Mouse (Mus musculus) megakaryocyte, adult 5-6 weeks (primary cell): Measurements from ENCODE around the gene Uhrf1bp1. TPM values are rescaled to one million over a fixed set of nuclear protein-coding genes. Genes with fewer than 3 reads are reported as not detected.

Source experiments
- ATAC-seq: 2 replicates; pipeline ENCODE4 v1.8.0; 2016; ENCODE audit warnings: mild to moderate bottlenecking, inconsistent platforms; ENCODE audit not compliant: poor library complexity, severe bottlenecking
- total RNA-seq, 2 experiments: library from RNA; stranded (forward) in 1 of 2; stranded (reverse) in 1 of 2; fragments of 153-499, 151-499 nt in 1 of 2; fragments of 221-1000, 200-1000 nt in 1 of 2; gene quantifications; 2 replicates each; pipeline versions ENCODE4 v1.2.3 to v1.2.4; 2015 to 2017

Gene Uhrf1bp1
- total RNA-seq, 2 experiments from 2014 or later = 3.0 to 3.5 TPM

GRCm38 (mm10) chr17:27909622-27910500, 53.6 kb downstream of the Uhrf1bp1 start, which contains the start of gene Taf11:
Taf11 (minus strand) TSS chr17:27909844.
- ATAC-seq = 0 out of 2 replicates have a peak, but pooled peaks have one; percentile 13

- no peak for ATAC-seq
Measured at GRCm38 (mm10) chr17:27911371-27911770, 55.1 kb downstream of the Uhrf1bp1 start.

GRCm38 (mm10) chr17:27914742-27915141, 58.5 kb downstream of the Uhrf1bp1 start:
- no peak for ATAC-seq

DNA sequence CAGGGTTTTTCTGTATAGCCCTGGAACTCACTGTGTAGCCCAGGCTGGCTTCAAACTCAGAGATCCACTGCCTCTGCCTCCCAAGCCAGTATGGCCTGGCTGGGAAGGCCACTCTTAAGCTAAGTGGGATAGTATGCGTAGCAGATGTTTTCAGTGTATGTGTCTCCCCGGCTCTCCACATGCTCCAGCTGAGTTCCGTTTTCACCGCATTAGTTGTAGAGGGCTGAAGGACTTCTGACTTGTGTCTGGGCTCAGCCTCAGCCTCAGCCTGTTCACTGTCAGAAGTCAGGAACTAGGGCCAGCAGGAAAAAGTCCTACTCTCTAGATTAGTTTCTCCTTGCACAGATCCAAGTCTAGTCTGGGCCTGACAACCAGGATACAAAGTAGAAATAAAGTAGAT, 60.1 kb downstream of the Uhrf1bp1 start:
- ATAC-seq = no peak

DNA sequence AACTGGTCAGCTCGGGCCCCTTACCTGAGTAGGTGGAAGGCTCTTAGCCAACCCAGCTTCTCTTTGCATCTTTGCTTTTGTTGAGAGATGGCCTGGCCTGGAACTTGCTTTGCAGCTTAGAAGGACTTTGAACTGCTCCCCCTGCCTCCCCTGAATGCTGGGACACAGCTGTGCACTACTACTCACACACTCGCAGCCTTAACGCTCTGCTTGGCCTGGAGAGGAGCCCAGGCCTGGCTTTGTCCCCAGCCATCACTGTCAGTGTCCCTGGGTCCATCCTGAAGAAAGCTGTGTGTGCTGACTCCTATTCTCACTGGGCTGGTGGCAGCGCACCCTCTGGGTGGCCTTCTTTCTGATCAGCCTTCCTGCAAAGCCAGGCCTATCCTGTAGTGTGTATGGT, 64.4 kb downstream of the Uhrf1bp1 start:
- no peak for ATAC-seq

GRCm38 (mm10) chr17:27922174-27922712, 66.0 kb downstream of the Uhrf1bp1 start:
- ATAC-seq = no peak

GRCm38 (mm10) chr17:27925054-27925453, 68.8 kb downstream of the Uhrf1bp1 start:
- ATAC-seq = no peak

DNA sequence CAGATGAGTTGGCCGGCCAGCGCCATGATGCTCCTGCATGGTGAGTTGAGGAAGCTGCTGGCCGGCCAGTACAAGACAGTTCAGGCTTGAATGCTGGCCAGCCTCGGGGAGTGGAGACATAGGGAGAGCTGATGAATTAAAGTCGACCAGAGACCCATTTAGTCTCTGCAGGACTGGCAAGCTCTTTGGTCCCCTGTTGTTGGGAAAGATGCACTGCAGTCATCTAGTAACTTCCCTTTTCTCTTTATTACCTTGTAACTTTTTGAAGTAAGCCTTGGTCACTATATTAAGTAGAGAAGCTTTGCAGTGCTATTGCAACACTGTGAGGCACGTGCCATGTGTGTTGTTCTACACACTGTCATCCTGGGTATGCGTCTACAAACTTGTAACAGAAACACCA, 69.3 kb downstream of the Uhrf1bp1 start:
- peak; percentile 96 for ATAC-seq

DNA sequence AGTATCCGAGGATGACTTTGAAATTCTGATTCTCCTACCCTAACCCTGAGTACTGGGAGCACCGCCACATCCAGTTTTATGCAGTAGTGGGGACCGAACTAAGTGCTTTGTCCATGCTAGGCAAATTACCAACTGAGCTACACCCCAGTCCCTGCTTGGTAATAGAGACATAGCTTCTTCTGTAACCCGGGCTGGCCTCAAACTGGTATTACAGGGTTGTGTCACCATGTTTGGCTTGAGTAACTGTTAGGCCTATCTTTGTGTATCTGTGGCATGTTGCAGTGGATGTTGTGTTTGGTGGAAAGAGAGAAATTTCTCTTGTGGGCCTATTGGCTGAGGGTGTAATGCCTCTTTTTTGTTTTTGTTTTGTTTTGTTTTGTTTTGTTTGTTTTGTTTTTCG, 74.0 kb downstream of the Uhrf1bp1 start:
- no peak for ATAC-seq

DNA sequence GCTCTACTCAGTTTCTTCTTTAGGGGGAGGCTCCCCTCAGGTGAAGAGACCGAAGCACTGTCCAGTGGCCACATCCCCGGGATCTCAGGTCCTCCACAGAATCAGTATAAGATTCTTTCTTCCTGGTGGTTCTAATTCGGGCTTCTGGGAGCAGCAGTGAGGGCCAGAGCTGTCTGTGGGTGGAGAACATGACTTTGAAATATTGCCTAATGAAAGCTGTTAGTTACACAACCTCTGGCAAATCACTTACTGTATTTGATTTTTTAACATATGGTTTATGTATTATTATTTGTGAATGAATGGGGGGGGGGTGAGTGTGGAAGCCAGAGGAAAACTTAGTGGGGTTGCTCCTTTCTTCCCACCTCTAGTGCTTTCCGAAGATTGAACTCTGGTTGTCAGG, 75.6 kb downstream of the Uhrf1bp1 start:
- ATAC-seq = no peak

DNA sequence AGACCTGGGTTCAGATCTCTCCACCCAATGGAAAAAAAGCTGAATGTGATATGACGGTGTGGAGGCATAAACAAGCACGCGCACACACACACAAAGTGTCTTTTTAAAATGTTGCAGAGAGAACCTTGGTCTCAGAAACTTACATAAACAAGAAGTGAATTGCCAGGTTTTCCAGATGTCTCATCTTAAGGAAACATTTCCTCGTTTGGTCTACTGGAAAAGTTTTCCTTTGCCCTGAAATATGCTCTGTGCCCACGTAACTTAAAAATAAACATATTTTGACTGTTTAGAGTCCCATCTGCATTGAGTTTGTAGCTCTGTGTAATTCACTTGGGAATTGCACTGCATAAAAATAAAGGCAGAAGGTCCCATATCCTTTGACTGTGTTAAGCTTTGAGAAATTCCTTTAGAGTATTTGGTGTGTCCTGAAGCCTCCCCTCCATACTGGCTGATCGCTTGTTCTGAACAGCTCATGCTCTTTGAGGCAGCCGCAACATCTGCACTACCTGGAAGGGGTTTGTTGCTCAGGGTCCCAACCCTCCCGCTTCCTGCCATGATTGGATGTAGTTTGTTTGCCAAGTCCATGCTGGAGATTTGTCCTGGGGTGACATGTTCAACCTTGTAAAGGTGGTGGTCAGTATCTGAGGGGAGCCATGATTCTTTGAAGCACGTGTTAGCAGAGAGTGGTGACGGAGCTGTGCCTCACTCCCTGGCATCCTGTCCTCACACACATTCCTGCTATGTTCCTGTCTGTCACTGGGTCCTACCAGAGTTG, 78.1 kb downstream of the Uhrf1bp1 start:
- no peak for ATAC-seq

DNA sequence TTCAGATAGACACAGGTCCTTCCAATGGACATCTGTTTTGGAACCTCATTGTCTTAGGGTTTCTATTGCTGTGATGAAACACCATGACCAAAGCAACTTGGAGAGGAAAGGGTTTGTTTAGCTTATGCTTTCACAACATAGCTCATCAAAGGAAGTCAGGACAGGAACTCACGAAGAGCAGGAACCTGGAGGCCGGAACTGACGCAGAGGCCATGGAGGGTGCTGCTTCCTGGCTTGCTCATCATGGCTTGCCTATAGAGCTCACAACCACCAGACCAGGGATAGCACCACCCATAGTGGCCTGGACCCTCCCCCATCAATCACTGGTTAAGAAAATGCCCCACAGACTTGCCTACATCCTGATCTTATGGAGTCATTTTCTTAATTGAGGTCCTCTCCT, 78.8 kb downstream of the Uhrf1bp1 start:
- peak; percentile 90 for ATAC-seq

DNA sequence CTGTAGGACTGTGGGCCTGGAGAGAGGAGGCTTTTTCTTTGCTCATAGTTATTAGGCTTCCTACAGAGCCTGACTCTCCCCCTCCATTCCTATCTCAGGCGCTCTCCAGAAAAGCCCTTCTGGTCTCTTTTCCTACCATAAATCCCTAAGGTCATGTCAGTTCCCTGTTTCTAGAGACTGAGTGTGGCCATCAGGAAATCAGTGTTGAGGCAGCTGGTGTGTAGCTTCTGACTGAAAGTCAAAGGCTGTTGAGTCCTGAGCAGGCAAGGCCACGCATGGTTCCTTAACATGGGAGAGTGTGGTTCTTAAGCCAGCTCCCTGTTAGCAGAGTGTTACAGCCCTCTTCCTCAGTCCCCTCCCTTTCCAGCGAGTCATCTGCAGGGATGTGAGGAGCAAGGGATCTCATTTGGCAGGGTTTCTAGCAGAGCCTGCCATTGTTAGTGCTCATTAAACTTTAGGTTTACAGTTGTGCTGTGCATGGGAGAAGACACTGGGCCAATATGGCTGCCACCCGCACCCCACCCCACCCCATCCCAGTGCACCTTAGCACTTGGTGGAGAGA, 80.9 kb downstream of the Uhrf1bp1 start:
- no peak for ATAC-seq

- ATAC-seq = peak; percentile 36
Measured at GRCm38 (mm10) chr17:27938121-27938754, 82.0 kb downstream of the Uhrf1bp1 start.

GRCm38 (mm10) chr17:27939028-27939427, 82.8 kb downstream of the Uhrf1bp1 start:
- ATAC-seq = no peak

- no peak for ATAC-seq
Measured at GRCm38 (mm10) chr17:27940352-27940751, 84.1 kb downstream of the Uhrf1bp1 start.

- no peak for ATAC-seq
Measured at GRCm38 (mm10) chr17:27941178-27941577, 84.9 kb downstream of the Uhrf1bp1 start.

DNA sequence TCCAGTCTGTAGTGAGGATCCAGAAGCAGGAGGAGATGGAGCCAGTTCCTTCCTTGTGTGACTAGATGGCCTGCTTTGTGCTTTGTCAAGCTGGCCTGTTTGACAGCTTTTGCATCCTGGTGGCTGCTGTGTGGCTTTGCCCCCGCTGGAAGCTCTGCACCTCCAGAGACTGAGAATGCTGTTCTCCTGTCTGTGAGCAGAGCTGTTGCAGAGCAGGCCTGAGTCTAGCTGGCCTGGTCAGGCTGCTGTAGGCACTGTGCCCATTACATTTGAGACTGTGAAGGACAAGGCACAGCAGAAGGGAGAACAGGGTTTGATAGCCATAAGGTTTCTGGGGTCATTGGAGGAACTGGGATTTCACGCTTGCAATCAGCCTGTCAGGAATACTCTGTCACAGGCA, 85.5 kb downstream of the Uhrf1bp1 start:
- ATAC-seq = no peak

DNA sequence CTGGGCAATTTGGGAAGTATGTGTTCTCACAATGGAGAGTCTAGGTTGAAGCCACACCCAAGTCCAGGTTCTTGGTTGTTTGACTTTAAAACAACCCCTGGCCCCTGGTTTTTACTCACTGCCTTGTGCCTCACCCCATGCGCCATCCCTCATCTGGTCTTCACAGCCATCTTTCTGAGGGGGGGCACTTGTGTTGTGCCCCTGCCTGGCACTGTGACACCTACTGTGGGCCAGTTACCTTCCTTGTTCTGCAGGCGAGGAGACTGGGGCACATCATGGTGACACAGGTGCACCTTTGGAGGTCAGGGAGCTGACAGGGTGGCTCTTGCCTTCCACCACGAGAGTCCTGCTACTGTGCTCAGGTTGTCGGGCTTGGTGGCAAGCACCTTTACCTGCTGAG, 85.9 kb downstream of the Uhrf1bp1 start:
- no peak for ATAC-seq

- ATAC-seq = no peak
Measured at GRCm38 (mm10) chr17:27945546-27946216, 89.4 kb downstream of the Uhrf1bp1 start.
